Mouse (Mus musculus): Measurements from ENCODE around the gene Taf3. TPM values are rescaled to one million over a fixed set of nuclear protein-coding genes. Genes with fewer than 3 reads are reported as not detected.

The Taf3 gene
- 17.8 TPM for polyA plus RNA-seq (2014; fragmentation: Illumina TruSeq; extraction: RNeasy Lipid Tissue Mini Kit (QIAGEN cat#74804))

DNA sequence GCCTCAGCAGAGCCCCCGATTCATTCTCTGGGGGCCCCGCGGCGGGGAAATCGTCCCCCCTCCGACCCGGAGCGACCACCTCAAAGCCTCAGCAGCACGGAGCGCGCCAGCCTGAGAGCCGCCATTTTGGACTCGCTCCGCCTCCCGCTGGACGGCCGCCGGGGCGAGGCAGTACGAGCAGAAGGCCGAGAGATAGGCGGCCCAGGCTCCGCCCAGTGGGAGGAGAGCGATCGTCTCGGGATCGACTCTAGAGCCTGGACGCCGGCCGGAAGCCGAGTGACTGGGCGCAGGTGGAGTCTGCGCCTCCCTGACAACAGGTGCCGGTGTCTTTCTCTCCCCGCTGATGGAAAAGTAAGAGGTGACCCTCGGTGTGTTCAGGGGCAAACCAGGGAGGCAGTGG is at the start of gene Taf3:
Gene Taf3 (minus strand): TSS at position 136 of the 400 bp plus-strand sequence.

DNA sequence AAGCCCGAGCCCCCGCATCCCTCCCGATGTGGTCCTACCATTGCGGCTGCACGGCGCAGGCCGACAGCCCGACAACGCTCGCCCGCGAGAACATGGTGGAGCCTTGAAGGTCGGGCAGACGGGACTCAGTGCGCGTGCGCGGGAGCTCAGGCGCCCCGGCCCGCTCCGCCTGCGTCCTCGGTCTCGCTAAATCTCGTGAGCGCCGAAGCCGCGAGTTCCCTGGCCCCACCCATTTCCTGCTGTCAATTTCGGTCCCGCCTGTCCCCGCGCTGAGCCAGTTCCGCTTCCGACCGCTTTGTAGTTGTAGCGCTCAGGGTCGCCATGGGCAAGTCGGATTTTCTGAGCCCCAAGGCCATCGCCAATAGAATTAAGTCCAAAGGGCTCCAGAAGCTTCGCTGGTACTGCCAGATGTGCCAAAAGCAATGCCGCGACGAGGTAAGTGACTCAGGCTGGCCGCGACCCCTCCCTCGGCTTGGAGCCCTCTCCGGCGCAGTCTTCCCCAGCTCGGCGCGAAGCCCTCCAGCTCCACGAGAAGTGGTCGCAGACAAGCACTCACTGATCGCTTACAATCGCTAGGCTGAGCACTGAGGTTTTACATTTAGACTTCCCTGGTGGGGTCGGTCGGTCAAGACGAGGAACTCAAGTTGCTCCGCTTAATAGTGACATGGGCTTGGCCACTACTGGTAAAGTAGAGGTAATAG is 32.1 kb upstream of the Taf3 start, which contains the start of the genes Atp5c1 and Kin:
Gene Atp5c1 (minus strand): TSS at position 201 of the 701 bp plus-strand sequence.
Gene Kin (plus strand): TSS at position 284 of the 701 bp plus-strand sequence.

DNA sequence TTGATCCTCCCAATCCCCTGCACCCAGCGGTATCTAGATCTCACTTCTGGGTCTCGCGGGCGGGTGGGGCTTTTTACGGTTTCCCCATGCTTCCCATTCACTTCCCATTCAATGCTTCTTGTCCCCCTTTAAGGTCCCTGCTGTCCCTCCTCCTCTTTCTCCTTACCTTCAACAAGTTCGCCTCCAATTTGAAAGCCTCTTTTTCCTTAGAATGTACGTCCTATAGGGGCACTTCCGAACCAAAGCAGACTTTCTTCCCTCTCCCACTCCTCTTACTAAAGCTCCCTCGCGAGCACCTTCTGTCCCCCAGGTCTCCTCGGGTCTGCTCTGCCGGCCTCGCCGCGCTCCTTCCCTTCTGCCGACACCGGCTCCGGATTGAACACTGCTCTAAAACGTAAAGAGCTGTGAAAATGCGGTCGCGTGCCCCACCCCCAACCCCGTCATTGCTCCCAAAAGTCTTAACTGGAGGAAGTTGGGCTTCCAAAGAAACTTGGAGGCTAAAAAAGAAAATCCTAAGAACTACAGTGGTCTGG is 158.7 kb downstream of the Taf3 start, which contains the start of gene Gata3:
Gene Gata3 (minus strand): TSS at position 384 of the 533 bp plus-strand sequence.

DNA sequence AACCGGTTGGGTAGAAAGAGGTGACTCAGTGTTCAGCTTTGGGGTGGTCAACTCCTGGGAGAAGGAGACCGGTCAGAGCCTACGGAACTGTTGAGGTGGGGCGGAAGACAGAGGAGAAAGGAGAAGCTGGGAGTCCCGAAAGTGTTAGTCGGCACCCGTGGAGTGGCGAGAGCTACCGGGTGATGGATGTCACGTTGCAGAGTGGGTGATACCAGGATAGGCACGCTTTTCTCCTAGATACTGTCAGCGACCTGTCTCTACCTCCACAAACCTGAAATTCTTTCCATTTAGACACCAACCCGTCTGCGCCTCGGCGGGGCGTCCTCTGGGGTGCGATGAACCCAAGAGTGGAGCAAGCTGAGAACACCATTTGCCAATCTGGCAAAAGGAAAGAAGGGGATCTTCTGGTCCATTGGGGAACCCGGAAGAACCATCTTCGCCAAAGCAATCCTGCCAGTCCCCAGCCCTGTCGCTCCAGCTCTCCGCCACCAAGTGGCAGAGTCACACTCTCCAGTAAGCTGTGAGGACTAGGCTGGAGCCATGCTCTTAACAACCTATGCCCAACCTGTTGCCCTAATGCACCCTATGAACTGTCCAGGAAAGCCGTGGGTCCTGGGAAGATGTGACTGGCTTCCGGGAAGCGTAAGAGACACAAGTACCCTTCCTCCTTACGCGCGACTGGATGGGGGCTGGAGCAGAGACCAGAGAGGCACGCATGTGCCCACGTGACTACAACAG is 159.3 kb downstream of the Taf3 start, which contains the start of gene 9230102O04Rik:
Gene 9230102O04Rik (minus strand): TSS at position 628 of the 738 bp plus-strand sequence.

DNA sequence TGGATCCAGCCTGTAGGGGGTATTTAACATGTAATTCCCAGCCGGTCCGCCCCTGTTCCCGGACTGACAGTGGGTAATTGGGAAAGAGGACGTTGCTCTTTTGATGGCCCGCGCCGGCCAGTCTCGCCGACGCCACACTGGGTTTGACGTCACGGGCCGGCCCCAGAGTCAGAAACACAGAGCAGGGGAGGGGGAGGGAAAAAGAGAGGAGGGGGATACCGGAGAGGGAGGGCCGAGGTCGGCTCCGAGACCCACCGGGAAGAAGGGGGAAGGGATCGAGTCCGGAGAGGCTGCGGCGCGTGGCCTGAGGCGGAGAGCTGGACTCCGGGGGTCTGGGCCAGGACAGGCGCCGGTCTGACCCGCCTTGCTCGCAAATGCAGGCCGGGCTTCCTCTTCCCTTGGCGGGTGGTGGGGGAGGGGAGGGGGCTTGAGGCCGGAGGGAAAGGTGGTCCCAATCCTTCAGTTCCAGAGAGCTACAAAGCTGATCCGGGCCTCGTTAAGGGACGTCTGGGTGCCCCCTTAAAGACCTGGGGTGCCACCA is 167.3 kb downstream of the Taf3 start, which contains the start of gene 4930412O13Rik:
Gene 4930412O13Rik (plus strand): TSS at position 202 of the 541 bp plus-strand sequence.

Other genes starting within 250 kb of the Taf3 start
- not detected for gene 4930412O13Rik, start 167.3 kb downstream of the Taf3 start, polyA plus RNA-seq (2014; fragmentation: Illumina TruSeq; extraction: RNeasy Lipid Tissue Mini Kit (QIAGEN cat#74804))
- not detected for gene 9230102O04Rik, start 159.1 kb downstream of the Taf3 start, polyA plus RNA-seq (2014; fragmentation: Illumina TruSeq; extraction: RNeasy Lipid Tissue Mini Kit (QIAGEN cat#74804))
- gene Gata3, start 158.6 kb downstream of the Taf3 start, polyA plus RNA-seq (2014; fragmentation: Illumina TruSeq; extraction: RNeasy Lipid Tissue Mini Kit (QIAGEN cat#74804)) = 1.4 TPM
- gene Atp5c1, start 31.9 kb upstream of the Taf3 start, polyA plus RNA-seq (2014; fragmentation: Illumina TruSeq; extraction: RNeasy Lipid Tissue Mini Kit (QIAGEN cat#74804)) = 603 TPM
- gene Kin, start 32.0 kb upstream of the Taf3 start, polyA plus RNA-seq (2014; fragmentation: Illumina TruSeq; extraction: RNeasy Lipid Tissue Mini Kit (QIAGEN cat#74804)) = 28.5 TPM
- 46.4 TPM for gene Itih2, start 82.8 kb upstream of the Taf3 start, polyA plus RNA-seq (2014; fragmentation: Illumina TruSeq; extraction: RNeasy Lipid Tissue Mini Kit (QIAGEN cat#74804))
- 381 TPM for gene Itih5, start 105.0 kb upstream of the Taf3 start, polyA plus RNA-seq (2014; fragmentation: Illumina TruSeq; extraction: RNeasy Lipid Tissue Mini Kit (QIAGEN cat#74804))